Mouse (Mus musculus) neural tube, embryonic 14.5 days (tissue): ENCODE measurements around the gene Mycbp2. TPM values are rescaled to one million over a fixed set of nuclear protein-coding genes. Genes with fewer than 3 reads are reported as not detected.

Source experiments
- polyA plus RNA-seq: library from polyadenylated mRNA; unstranded; fragments of >200 nt; fragmentation: Nextera tagmentation; extraction: Ambion mirVana; gene quantifications from 2 replicates; pipeline ENCODE4 v1.2.1, GENCODE M21; 2014

The Mycbp2 gene
- polyA plus RNA-seq, 1 experiment from 2014 or later: 93.7 TPM

Other genes with a start within 250 kb of the Mycbp2 start
- gene Fbxl3, start 247.2 kb downstream of the Mycbp2 start, polyA plus RNA-seq: 30.6 and 38.7 TPM in 2 replicates
- 0.13 and 0.32 TPM in 2 replicates for gene Scel, start 166.5 kb upstream of the Mycbp2 start, polyA plus RNA-seq